Mouse (Mus musculus): ENCODE data around the gene Gm3045.

The Gm3045 gene

GRCm38 (mm10) chr13:56468536-56468935 is 42.1 kb downstream of the Gm3045 start:
- Histone ChIP-seq H3K4me3 (replicated peaks; ENCODE audit: low read length) (no peak overlapping the region), H3K4me1 (replicated peaks; ENCODE audit: low read depth, low read length) (no peaks in the 10 kb centered on the region), H3K36me3 (ENCODE audit: insufficient read depth, low read length) (no peaks in the 10 kb centered on the region), H3K27me3 (ENCODE audit: insufficient read depth, low read length) (peaks cover 7% of the 10 kb centered on the region; the same call in 1 of the 2 replicates), H3K9me3 (ENCODE audit: low read length) (no peaks in the 10 kb centered on the region)
- TF ChIP-seq CTCF (conservative IDR thresholded peaks at IDR 0.05; ENCODE audit: low read length) (no peak), NANOG (IDR thresholded peaks at IDR 0.05; ENCODE audit: borderline replicate concordance, low read length) (no peak), POU5F1 (IDR thresholded peaks at IDR 0.05; ENCODE audit: borderline replicate concordance, low read length) (no peak)

- Histone ChIP-seq H3K27me3 (ENCODE audit: insufficient read depth, low read length) (peaks cover 10% of the 10 kb centered on the region; the same call in 1 of the 2 replicates), H3K4me3 (replicated peaks; ENCODE audit: low read length) (no peak overlapping the region), H3K4me1 (replicated peaks; ENCODE audit: low read depth, low read length) (no peaks in the 10 kb centered on the region), H3K36me3 (ENCODE audit: insufficient read depth, low read length) (no peaks in the 10 kb centered on the region), H3K9me3 (ENCODE audit: low read length) (no peaks in the 10 kb centered on the region)
- no peak for TF ChIP-seq CTCF (conservative IDR thresholded peaks at IDR 0.05; ENCODE audit: low read length)
- TF ChIP-seq NANOG (IDR thresholded peaks at IDR 0.05; ENCODE audit: borderline replicate concordance, low read length), result no peak
- no peak for TF ChIP-seq POU5F1 (IDR thresholded peaks at IDR 0.05; ENCODE audit: borderline replicate concordance, low read length)
Observed at GRCm38 (mm10) chr13:56471211-56471610, 44.8 kb downstream of the Gm3045 start.

GRCm38 (mm10) chr13:56471951-56472350 is 45.6 kb downstream of the Gm3045 start:
- Histone ChIP-seq H3K9me3 (ENCODE audit: low read length) (no peaks in the 10 kb centered on the region), H3K4me3 (replicated peaks; ENCODE audit: low read length) (no peak overlapping the region), H3K36me3 (ENCODE audit: insufficient read depth, low read length) (no peaks in the 10 kb centered on the region), H3K27me3 (ENCODE audit: insufficient read depth, low read length) (peaks cover 12% of the 10 kb centered on the region; the same call in 1 of the 2 replicates), H3K4me1 (replicated peaks; ENCODE audit: low read depth, low read length) (no peaks in the 10 kb centered on the region)
- no peak for TF ChIP-seq CTCF (conservative IDR thresholded peaks at IDR 0.05; ENCODE audit: low read length)
- no peak for TF ChIP-seq POU5F1 (IDR thresholded peaks at IDR 0.05; ENCODE audit: borderline replicate concordance, low read length)
- no peak for TF ChIP-seq NANOG (IDR thresholded peaks at IDR 0.05; ENCODE audit: borderline replicate concordance, low read length)

GRCm38 (mm10) chr13:56472661-56473060 is 46.3 kb downstream of the Gm3045 start:
- Histone ChIP-seq H3K9me3 (ENCODE audit: low read length) (no peaks in the 10 kb centered on the region), H3K36me3 (ENCODE audit: insufficient read depth, low read length) (no peaks in the 10 kb centered on the region), H3K27me3 (ENCODE audit: insufficient read depth, low read length) (peaks cover 14% of the 10 kb centered on the region; the same call in 1 of the 2 replicates), H3K4me3 (replicated peaks; ENCODE audit: low read length) (no peak overlapping the region), H3K4me1 (replicated peaks; ENCODE audit: low read depth, low read length) (no peaks in the 10 kb centered on the region)
- no peak for TF ChIP-seq NANOG (IDR thresholded peaks at IDR 0.05; ENCODE audit: borderline replicate concordance, low read length)
- no peak for TF ChIP-seq POU5F1 (IDR thresholded peaks at IDR 0.05; ENCODE audit: borderline replicate concordance, low read length)
- no peak for TF ChIP-seq CTCF (conservative IDR thresholded peaks at IDR 0.05; ENCODE audit: low read length)

GRCm38 (mm10) chr13:56475363-56475762 is 49.0 kb downstream of the Gm3045 start:
- Histone ChIP-seq H3K4me1 (replicated peaks; ENCODE audit: low read depth, low read length) (no peaks in the 10 kb centered on the region), H3K4me3 (replicated peaks; ENCODE audit: low read length) (no peak overlapping the region), H3K27me3 (ENCODE audit: insufficient read depth, low read length) (peaks cover 14% of the 10 kb centered on the region; the same call in 1 of the 2 replicates), H3K36me3 (ENCODE audit: insufficient read depth, low read length) (no peaks in the 10 kb centered on the region), H3K9me3 (ENCODE audit: low read length) (no peaks in the 10 kb centered on the region)
- peak; percentile 59 for TF ChIP-seq CTCF (conservative IDR thresholded peaks at IDR 0.05; ENCODE audit: low read length)
- no peak for TF ChIP-seq NANOG (IDR thresholded peaks at IDR 0.05; ENCODE audit: borderline replicate concordance, low read length)

- Histone ChIP-seq H3K27me3 (ENCODE audit: insufficient read depth, low read length) (peaks cover 9% of the 10 kb centered on the region; the same call in 1 of the 2 replicates), H3K4me3 (replicated peaks; ENCODE audit: low read length) (no peak overlapping the region), H3K36me3 (ENCODE audit: insufficient read depth, low read length) (no peaks in the 10 kb centered on the region), H3K9me3 (ENCODE audit: low read length) (no peaks in the 10 kb centered on the region), H3K4me1 (replicated peaks; ENCODE audit: low read depth, low read length) (no peaks in the 10 kb centered on the region)
- no peak for TF ChIP-seq POU5F1 (IDR thresholded peaks at IDR 0.05; ENCODE audit: borderline replicate concordance, low read length)
- no peak for TF ChIP-seq CTCF (conservative IDR thresholded peaks at IDR 0.05; ENCODE audit: low read length)
- no peak for TF ChIP-seq NANOG (IDR thresholded peaks at IDR 0.05; ENCODE audit: borderline replicate concordance, low read length)
Observed at GRCm38 (mm10) chr13:56476790-56477189, 50.4 kb downstream of the Gm3045 start.

GRCm38 (mm10) chr13:56477271-56477670 is 50.9 kb downstream of the Gm3045 start:
- Histone ChIP-seq H3K9me3 (ENCODE audit: low read length) (no peaks in the 10 kb centered on the region), H3K4me1 (replicated peaks; ENCODE audit: low read depth, low read length) (no peaks in the 10 kb centered on the region), H3K36me3 (ENCODE audit: insufficient read depth, low read length) (no peaks in the 10 kb centered on the region), H3K27me3 (ENCODE audit: insufficient read depth, low read length) (peaks cover 9% of the 10 kb centered on the region; the same call in 1 of the 2 replicates), H3K4me3 (replicated peaks; ENCODE audit: low read length) (no peak overlapping the region)
- TF ChIP-seq CTCF (conservative IDR thresholded peaks at IDR 0.05; ENCODE audit: low read length), result no peak
- no peak for TF ChIP-seq NANOG (IDR thresholded peaks at IDR 0.05; ENCODE audit: borderline replicate concordance, low read length)
- no peak for TF ChIP-seq POU5F1 (IDR thresholded peaks at IDR 0.05; ENCODE audit: borderline replicate concordance, low read length)

- no peak overlapping the region for H3K4me3 ChIP-seq (replicated peaks; ENCODE audit: low read length)
- TF ChIP-seq NANOG (IDR thresholded peaks at IDR 0.05; ENCODE audit: borderline replicate concordance, low read length), result no peak
- H3K9me3 ChIP-seq (ENCODE audit: low read length), result no peaks in the 10 kb centered on the region
- H3K4me1 ChIP-seq (replicated peaks; ENCODE audit: low read depth, low read length), result no peaks in the 10 kb centered on the region
- H3K36me3 ChIP-seq (ENCODE audit: insufficient read depth, low read length), result no peaks in the 10 kb centered on the region
- H3K27me3 ChIP-seq (ENCODE audit: insufficient read depth, low read length), result peaks cover 9% of the 10 kb centered on the region; the same call in 1 of the 2 replicates
Observed at GRCm38 (mm10) chr13:56478027-56478426, 51.6 kb downstream of the Gm3045 start.

GRCm38 (mm10) chr13:56482146-56482545 is 55.8 kb downstream of the Gm3045 start, which contains the start of gene Il9:
Gene Il9, minus strand, starts transcription at chr13:56482246.
- no peaks in the 10 kb centered on the region for H3K9me3 ChIP-seq (ENCODE audit: low read length)
- H3K4me3 ChIP-seq (replicated peaks; ENCODE audit: low read length), result no peak within 1 kb of the TSS
- no peaks in the 10 kb centered on the region for H3K4me1 ChIP-seq (replicated peaks; ENCODE audit: low read depth, low read length)
- no peaks in the 10 kb centered on the region for H3K36me3 ChIP-seq (ENCODE audit: insufficient read depth, low read length)
- TF ChIP-seq CTCF (conservative IDR thresholded peaks at IDR 0.05; ENCODE audit: low read length) (no peak), POU5F1 (IDR thresholded peaks at IDR 0.05; ENCODE audit: borderline replicate concordance, low read length) (no peak), NANOG (IDR thresholded peaks at IDR 0.05; ENCODE audit: borderline replicate concordance, low read length) (no peak)
- peaks cover 8% of the 10 kb centered on the region; the same call in 1 of the 2 replicates for H3K27me3 ChIP-seq (ENCODE audit: insufficient read depth, low read length)

All from E14TG2a.4 (cell line).